Mouse (Mus musculus): ENCODE data around the gene Ankrd13a.

DNA sequence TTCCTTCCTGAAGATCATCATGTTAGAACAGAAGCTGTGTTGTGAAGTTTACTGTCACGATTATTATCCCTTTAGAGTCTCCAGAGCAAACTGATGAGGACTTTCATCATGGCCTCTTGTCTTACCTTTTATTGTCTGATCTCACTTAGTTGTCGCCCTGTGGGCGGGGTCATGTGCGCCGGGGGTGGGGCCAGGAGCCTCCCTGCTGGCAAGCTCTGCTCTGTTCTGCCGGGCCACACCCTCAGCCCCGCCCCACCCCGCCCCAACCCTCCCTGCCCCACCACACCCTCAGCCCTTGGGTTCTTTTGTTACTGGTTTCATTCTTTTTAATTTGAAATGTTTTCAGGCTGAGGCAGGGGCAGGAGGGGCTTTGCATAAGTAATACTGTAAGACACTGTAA is 26.6 kb downstream of the Ankrd13a start:
- TF ChIP-seq CTCF (IDR thresholded peaks at IDR 0.05; ENCODE audit: insufficient read depth, low read length): no peak
- TF ChIP-seq POLR2A (IDR thresholded peaks at IDR 0.05; ENCODE audit: borderline replicate concordance, extremely low read depth, low read depth, low read length): no peak
